Mouse (Mus musculus) heart, postnatal 25 days (tissue): ENCODE data around the gene Slc5a6. TPM values are rescaled to one million over a fixed set of nuclear protein-coding genes. Genes with fewer than 3 reads are reported as not detected.
"Not testable (repeated sequence)": the region's sequence is repeated elsewhere in the genome, so short reads cannot be mapped to it uniquely, and the experiment has no call there.

Source experiments
- DNase-seq: peaks from one replicate; pipeline ENCODE4 v3.0.0; 2022; ENCODE audit warnings: low spot score
- intact Hi-C: fragments of 180-260 bp; cut with DNase I; formaldehyde crosslinking; loops from one replicate; pipeline ENCODE4 v1.15.1; 2025
- total RNA-seq, 2 experiments: library from RNA; stranded (reverse); gene quantifications; 2 replicates each; pipeline ENCODE4 v1.2.3; 2021

Gene Slc5a6
- total RNA-seq, 2 experiments from 2014 or later, result 9.9 to 10.5 TPM

- no peak for DNase-seq
- intact Hi-C loops, result no loop called here
These were observed 22.3 kb upstream of the Slc5a6 start for GRCm38 (mm10) chr5:31071059-31071458.

DNA sequence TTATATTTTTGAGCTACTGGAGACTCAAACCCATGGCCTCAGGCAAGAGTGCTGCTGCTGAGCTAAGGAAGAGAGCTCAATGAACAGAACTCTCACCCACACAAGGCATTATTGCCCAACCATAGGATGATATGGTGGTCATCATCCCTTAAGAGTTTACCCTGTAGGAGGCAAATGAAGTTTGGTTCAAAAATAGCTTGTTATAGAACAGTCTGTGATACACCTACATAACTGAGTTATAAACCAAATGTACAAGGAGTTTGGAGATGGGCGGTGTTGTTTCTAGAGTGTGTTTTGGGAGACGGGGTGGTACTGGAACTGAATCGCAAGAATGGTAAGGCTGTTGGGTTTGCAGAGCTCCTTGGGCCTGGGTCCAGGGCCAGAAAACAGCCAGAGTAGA lies 21.1 kb upstream of the Slc5a6 start:
- intact Hi-C loops, result no loop called here
- no peak for DNase-seq

- intact Hi-C loops, result loop anchor here (2.0 kb wide), 1 partner anchor 55 kb away; no protein-coding TSS in a partner anchor
- no peak for DNase-seq
These were observed 6.8 kb upstream of the Slc5a6 start for GRCm38 (mm10) chr5:31055216-31056140.

DNA sequence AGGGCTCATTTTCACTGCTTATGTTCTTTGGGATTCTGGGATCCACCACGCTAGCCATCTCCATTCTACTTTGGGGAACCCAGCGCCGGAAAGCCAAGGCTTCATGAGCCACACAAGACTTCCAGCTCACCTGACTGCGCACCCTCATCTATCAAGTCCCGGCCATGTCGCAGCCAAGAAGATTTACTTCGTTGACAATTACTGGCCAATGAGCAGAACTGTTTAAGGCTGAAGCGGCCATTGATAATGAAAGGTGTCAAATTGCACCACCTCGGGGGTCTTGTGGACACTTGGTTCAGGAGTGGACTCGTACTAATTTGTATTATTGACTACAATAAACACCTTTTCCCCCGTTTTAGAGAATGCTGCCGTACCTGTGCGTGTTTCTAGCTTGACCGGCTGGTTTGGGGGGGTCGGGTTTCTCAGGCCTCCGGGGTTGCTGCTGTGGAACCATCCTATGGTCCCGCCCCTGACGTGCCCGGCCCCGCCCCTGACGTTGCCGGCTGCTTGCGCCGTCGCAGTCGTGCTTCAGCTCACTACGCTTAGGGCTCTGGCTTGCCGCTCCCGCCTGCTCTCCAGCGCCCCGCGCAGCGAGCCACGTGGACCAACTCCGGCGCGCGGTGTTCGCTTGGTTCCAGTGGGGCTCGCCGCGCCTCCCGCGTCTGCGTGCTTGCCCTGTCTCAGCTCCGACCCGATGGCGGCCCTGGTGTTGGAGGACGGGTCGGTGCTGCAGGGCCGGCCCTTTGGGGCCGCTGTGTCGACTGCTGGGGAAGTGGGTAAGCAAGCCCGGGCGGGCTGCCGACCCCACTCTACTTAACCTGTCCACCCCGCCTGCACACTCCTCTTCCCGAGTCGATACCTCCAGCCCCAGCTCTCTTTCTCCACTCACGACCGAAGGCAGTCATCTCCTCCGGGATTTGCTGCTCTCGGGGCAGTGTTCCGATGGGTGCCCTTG lies 5.8 kb upstream of the Slc5a6 start, which contains the start of gene Cad:
Gene Cad (plus strand): TSS at position 520 of the 955 bp plus-strand sequence.
- peak; percentile 89 for DNase-seq
- intact Hi-C loops, result loop anchor here (2.0 kb wide), 1 partner anchor 56 kb away; no protein-coding TSS in a partner anchor

GRCm38 (mm10) chr5:31053728-31054127 lies 5.0 kb upstream of the Slc5a6 start:
- DNase-seq, result not testable (repeated sequence)
- intact Hi-C loops, result loop anchor here (2.0 kb wide), 1 partner anchor 57 kb away; no protein-coding TSS in a partner anchor

- DNase-seq, result no peak
These were observed 1.7 kb upstream of the Slc5a6 start for GRCm38 (mm10) chr5:31050427-31050826.

DNA sequence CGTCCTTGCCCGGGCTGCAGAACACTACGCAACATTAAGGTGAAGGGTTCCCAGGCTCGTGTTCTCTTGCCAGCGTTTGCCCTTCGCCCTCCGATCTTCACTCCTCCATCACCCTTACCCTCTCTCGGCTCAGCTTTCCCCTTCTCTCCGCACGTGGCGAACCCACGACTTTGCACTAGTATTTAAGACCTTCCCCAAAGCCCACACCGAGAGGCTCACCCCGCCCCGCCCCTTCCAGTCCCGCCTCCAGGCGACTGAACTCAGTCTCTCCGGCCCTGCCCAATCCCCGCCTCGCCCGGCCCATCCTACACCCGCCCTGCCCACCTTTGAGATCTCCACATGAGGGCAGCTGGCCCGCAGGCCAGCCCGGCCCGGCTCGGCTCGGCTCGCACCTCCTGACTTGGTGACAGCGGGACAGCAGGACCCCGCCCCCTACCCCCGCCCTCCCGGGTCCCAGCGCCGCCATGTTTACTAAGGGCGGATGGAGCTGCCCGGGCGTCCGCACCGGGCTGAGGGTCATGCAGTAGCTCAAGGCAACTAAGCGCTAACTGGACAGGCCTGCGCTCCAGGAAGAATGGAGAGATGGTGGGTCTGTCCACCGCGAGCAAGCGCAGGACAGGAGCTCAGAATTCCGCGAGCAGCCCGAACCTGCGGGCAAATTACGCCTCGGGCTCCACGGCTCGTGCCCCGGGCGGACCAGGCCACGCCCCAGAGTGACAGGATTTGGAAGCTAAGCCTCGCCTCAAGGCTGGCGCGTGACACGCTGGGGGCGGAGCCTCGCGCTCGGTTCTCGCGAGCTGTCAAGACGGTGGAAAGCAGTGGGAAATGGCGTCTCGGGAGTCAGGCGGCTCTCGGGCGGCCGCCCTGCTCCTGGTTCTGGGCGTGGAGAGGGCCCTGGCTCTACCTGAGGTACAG lies 619 bp downstream of the Slc5a6 start, which contains the start of gene Atraid:
Gene Atraid (plus strand): TSS at position 465 of the 915 bp plus-strand sequence.
- intact Hi-C loops, result loop anchor here (1.0 kb wide), 1 partner anchor 88 kb away; the partner anchor contains the start of gene Preb
- peak; percentile 98 for DNase-seq

More at GRCm38 (mm10) chr5:31050427-31050826, 1.7 kb upstream of the Slc5a6 start:
- intact Hi-C loops, result no loop called here

DNA sequence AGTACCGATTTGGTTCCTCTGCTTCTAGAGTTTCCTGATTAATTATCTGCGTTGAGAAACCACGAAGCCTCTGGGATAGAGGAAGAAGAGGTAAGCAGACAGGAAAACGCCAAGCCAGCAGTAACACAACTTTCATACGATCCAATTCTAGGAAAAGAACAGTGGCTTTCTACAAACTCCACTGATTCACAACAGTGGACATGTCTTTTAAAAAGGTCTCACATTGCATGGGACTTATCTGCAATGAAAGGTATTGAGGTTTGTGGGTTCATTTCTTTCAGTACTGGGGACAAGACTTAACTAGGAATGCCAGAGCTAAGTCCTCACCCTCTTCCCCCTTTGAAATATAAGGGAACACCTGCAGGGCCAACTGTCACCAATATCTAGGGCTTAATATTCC lies 1.6 kb downstream of the Slc5a6 start:
- intact Hi-C loops, result no loop called here
- DNase-seq, result no peak

DNA sequence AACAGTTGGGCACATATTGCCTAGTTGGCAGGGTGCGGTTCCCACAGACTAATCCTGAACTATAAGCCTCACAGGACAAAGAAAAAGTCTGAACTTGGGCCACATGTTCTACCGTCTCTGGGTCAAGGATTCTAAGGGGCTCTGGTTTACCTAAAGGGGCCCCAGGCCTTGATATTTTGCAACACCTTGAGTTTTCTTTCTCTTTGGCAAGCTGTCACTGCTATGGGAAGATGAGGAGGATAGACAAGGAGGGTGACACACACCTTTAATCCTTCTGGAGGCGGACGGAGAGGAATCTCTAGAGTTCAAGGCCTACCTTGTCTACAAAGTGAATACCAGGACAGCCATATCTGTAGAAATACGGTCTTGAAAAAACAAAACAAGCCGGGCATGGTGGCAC lies 2.3 kb downstream of the Slc5a6 start:
- intact Hi-C loops, result no loop called here
- no peak for DNase-seq

GRCm38 (mm10) chr5:31038171-31038845 lies 10.4 kb downstream of the Slc5a6 start:
- no peak for DNase-seq
- intact Hi-C loops, result no loop called here

- DNase-seq, intact Hi-C loops: not testable (repeated sequence)
These were observed 12.2 kb downstream of the Slc5a6 start for GRCm38 (mm10) chr5:31036556-31036955.

GRCm38 (mm10) chr5:31034669-31035068 lies 14.1 kb downstream of the Slc5a6 start:
- DNase-seq, result no peak
- intact Hi-C loops, result no loop called here

GRCm38 (mm10) chr5:31031508-31031907 lies 17.2 kb downstream of the Slc5a6 start:
- DNase-seq, result no peak
- intact Hi-C loops, result no loop called here

GRCm38 (mm10) chr5:31030926-31031325 lies 17.8 kb downstream of the Slc5a6 start:
- intact Hi-C loops, result no loop called here
- no peak for DNase-seq

DNA sequence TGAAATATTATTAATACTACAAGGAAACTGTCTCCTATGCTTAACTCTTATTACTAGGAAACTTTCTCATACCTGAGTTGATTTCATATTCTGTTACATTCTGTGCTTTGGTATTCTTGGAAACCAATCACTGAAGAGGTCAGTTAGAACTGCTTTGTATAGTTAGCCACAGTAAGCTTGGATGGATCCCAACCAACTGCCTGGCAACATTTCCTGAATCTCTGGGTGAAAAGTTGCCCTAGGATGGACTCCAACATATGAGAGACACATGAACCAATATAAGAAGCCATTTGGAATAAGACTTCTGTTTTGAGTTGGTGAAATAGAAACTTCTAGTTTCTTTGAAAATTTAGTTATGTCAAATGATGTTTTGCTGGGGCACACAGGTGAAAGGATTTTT lies 24.1 kb downstream of the Slc5a6 start:
- DNase-seq, result no peak
- intact Hi-C loops, result no loop called here

DNA sequence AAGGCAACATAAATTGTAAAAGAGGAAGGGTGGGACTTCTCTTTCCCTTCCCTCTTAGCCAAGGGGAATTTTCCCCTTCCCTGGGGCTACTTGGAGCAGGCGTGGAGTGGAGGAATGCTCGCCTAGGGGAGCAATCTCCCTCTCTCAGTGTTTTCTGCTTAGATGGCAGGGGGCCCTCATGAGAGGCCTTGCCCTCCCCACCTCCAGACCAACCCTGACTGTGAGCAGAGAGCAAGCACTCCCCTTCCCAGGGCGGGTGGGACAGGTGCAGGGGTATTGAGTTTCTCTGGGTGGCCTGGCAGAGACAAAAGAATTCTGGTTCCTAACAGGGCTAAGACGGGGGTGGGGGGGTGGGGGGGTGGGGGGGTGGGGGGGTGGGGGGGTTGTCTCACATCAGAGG lies 25.5 kb downstream of the Slc5a6 start:
- no peak for DNase-seq
- intact Hi-C loops, result no loop called here

DNA sequence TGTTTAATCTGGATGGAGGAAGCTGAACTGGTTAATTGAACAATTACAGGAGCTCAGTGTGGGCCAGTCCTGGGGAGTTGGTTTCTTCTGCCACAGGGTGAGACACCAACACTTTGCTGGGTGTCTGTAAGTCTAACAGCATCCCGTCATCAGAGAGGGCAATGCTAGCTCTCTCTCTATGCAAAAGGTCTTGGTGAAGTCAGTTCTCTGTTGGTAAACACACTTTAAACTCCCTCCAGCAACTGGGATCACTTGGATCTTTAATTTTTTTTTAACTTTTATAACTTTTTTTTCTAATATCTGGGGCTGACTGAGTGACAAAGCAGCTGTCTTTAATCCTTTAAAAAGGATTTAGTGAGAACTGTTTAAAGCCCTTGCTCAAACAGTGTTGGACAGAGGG lies 26.0 kb downstream of the Slc5a6 start:
- intact Hi-C loops, result no loop called here
- no peak for DNase-seq

DNA sequence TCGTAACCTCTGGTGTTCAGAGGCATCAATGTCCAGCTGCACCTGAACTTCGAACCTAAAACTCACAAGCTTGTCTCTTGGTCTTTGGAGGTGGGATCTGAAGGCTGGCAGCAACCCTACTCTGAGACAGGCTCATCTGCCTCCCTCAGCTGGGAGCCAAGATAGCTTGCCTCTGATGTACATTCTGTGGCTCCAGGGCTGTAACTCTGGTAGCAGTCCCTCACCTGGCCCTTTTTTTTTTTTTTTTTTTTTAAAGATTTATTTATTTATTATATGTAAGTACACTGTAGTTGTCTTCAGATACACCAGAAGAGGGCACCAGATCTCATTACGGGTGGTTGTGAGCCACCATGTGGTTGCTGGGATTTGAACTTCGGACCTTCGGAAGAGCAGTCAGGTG lies 26.9 kb downstream of the Slc5a6 start:
- DNase-seq, result not testable (repeated sequence)

More for the DNA sequence above, 26.9 kb downstream of the Slc5a6 start:
- intact Hi-C loops, result not testable (repeated sequence)
